Mouse (Mus musculus): ENCODE measurements around the gene Iqsec1. TPM values are rescaled to one million over a fixed set of nuclear protein-coding genes. Genes with fewer than 3 reads are reported as not detected.
"Not testable (repeated sequence)": the region's sequence is repeated elsewhere in the genome, so short reads cannot be mapped to it uniquely, and the experiment has no call there.

The Iqsec1 gene
- polyA plus RNA-seq, 1 experiment = 124 TPM

- no peak for DNase-seq
- H3K4me3 ChIP-seq (ENCODE audit: control insufficient read depth, insufficient read depth, low read length) = no peak overlapping the region
- H3K4me1 ChIP-seq (replicated peaks; ENCODE audit: control insufficient read depth, insufficient read depth, low read length) = no peaks in the 10 kb centered on the region
- H3K36me3 ChIP-seq (ENCODE audit: control insufficient read depth, insufficient read depth, low read length) = no peaks in the 10 kb centered on the region
- WGBS = 92% methylated on average over 2 of the region's 2 CpGs
- no peak for TF ChIP-seq CTCF (IDR thresholded peaks at IDR 0.05; ENCODE audit: borderline replicate concordance, control insufficient read depth, extremely low read depth, insufficient read depth, low read length, poor library complexity)
- TF ChIP-seq POLR2A (IDR thresholded peaks at IDR 0.05; ENCODE audit: control insufficient read depth, extremely low read depth, insufficient read depth, low read length, poor library complexity) = no peak
- H3K27me3 ChIP-seq (ENCODE audit: control insufficient read depth, insufficient read depth, low read length) = no peaks in the 10 kb centered on the region
- H3K27ac ChIP-seq (ENCODE audit: control insufficient read depth, insufficient read depth, low read length) = no peak overlapping the region
Measured at GRCm38 (mm10) chr6:90659913-90660312, 328.6 kb downstream of the Iqsec1 start.

- WGBS = 65% methylated on average over 2 of the region's 2 CpGs
Measured at GRCm38 (mm10) chr6:90656344-90656850, 332.1 kb downstream of the Iqsec1 start.

GRCm38 (mm10) chr6:90653736-90654135 is 334.7 kb downstream of the Iqsec1 start:
- H3K36me3 ChIP-seq (ENCODE audit: control insufficient read depth, insufficient read depth, low read length) = no peaks in the 10 kb centered on the region
- TF ChIP-seq CTCF (IDR thresholded peaks at IDR 0.05; ENCODE audit: borderline replicate concordance, control insufficient read depth, extremely low read depth, insufficient read depth, low read length, poor library complexity) = peak; percentile 74; the same call in 1 of the 2 replicates
- no peak for TF ChIP-seq POLR2A (IDR thresholded peaks at IDR 0.05; ENCODE audit: control insufficient read depth, extremely low read depth, insufficient read depth, low read length, poor library complexity)
- 0 out of 2 replicates have a peak, but pooled peaks cover 2% of the 10 kb centered on the region for H3K4me1 ChIP-seq (replicated peaks; ENCODE audit: control insufficient read depth, insufficient read depth, low read length)
- no peaks in the 10 kb centered on the region for H3K27me3 ChIP-seq (ENCODE audit: control insufficient read depth, insufficient read depth, low read length)
- no peak overlapping the region for H3K4me3 ChIP-seq (ENCODE audit: control insufficient read depth, insufficient read depth, low read length)
- H3K27ac ChIP-seq (ENCODE audit: control insufficient read depth, insufficient read depth, low read length) = no peak overlapping the region
- DNase-seq = peak; percentile 52
- WGBS = 66% methylated on average over 2 of the region's 2 CpGs

More at GRCm38 (mm10) chr6:90656344-90656850, 332.1 kb downstream of the Iqsec1 start:
- DNase-seq = peak; percentile 28
- not testable (repeated sequence) for H3K4me3 ChIP-seq (ENCODE audit: control insufficient read depth, insufficient read depth, low read length); H3K27me3 ChIP-seq (ENCODE audit: control insufficient read depth, insufficient read depth, low read length); H3K36me3 ChIP-seq (ENCODE audit: control insufficient read depth, insufficient read depth, low read length); H3K27ac ChIP-seq (ENCODE audit: control insufficient read depth, insufficient read depth, low read length); H3K4me1 ChIP-seq (replicated peaks; ENCODE audit: control insufficient read depth, insufficient read depth, low read length)

GRCm38 (mm10) chr6:90650634-90651033 is 337.9 kb downstream of the Iqsec1 start:
- Histone ChIP-seq H3K27me3 (ENCODE audit: control insufficient read depth, insufficient read depth, low read length) (no peaks in the 10 kb centered on the region), H3K4me3 (ENCODE audit: control insufficient read depth, insufficient read depth, low read length) (no peak overlapping the region), H3K27ac (ENCODE audit: control insufficient read depth, insufficient read depth, low read length) (no peak overlapping the region), H3K4me1 (replicated peaks; ENCODE audit: control insufficient read depth, insufficient read depth, low read length) (0 out of 2 replicates have a peak, but pooled peaks cover 2% of the 10 kb centered on the region), H3K36me3 (ENCODE audit: control insufficient read depth, insufficient read depth, low read length) (no peaks in the 10 kb centered on the region)
- 27% methylated on average over 1 of the region's 1 CpGs for WGBS
- DNase-seq = no peak
- TF ChIP-seq POLR2A (IDR thresholded peaks at IDR 0.05; ENCODE audit: control insufficient read depth, extremely low read depth, insufficient read depth, low read length, poor library complexity) (no peak), CTCF (IDR thresholded peaks at IDR 0.05; ENCODE audit: borderline replicate concordance, control insufficient read depth, extremely low read depth, insufficient read depth, low read length, poor library complexity) (no peak)

- TF ChIP-seq POLR2A (IDR thresholded peaks at IDR 0.05; ENCODE audit: control insufficient read depth, extremely low read depth, insufficient read depth, low read length, poor library complexity) = no peak
- no peak for TF ChIP-seq CTCF (IDR thresholded peaks at IDR 0.05; ENCODE audit: borderline replicate concordance, control insufficient read depth, extremely low read depth, insufficient read depth, low read length, poor library complexity)
- H3K27me3 ChIP-seq (ENCODE audit: control insufficient read depth, insufficient read depth, low read length) = no peaks in the 10 kb centered on the region
- H3K4me3 ChIP-seq (ENCODE audit: control insufficient read depth, insufficient read depth, low read length) = no peak overlapping the region
- no peak overlapping the region for H3K27ac ChIP-seq (ENCODE audit: control insufficient read depth, insufficient read depth, low read length)
- no peak for DNase-seq
- no peaks in the 10 kb centered on the region for H3K36me3 ChIP-seq (ENCODE audit: control insufficient read depth, insufficient read depth, low read length)
- WGBS = 87% methylated on average over 4 of the region's 4 CpGs
- H3K4me1 ChIP-seq (replicated peaks; ENCODE audit: control insufficient read depth, insufficient read depth, low read length) = 0 out of 2 replicates have a peak, but pooled peaks cover 2% of the 10 kb centered on the region
Measured at GRCm38 (mm10) chr6:90649279-90649678, 339.2 kb downstream of the Iqsec1 start.

GRCm38 (mm10) chr6:90648391-90648790 is 340.1 kb downstream of the Iqsec1 start:
- no peaks in the 10 kb centered on the region for H3K36me3 ChIP-seq (ENCODE audit: control insufficient read depth, insufficient read depth, low read length)

GRCm38 (mm10) chr6:90644965-90645364 is 343.5 kb downstream of the Iqsec1 start:
- DNase-seq = no peak
- Histone ChIP-seq H3K36me3 (ENCODE audit: control insufficient read depth, insufficient read depth, low read length) (no peaks in the 10 kb centered on the region), H3K27ac (ENCODE audit: control insufficient read depth, insufficient read depth, low read length) (no peak overlapping the region), H3K4me1 (replicated peaks; ENCODE audit: control insufficient read depth, insufficient read depth, low read length) (no peaks in the 10 kb centered on the region), H3K4me3 (ENCODE audit: control insufficient read depth, insufficient read depth, low read length) (no peak overlapping the region), H3K27me3 (ENCODE audit: control insufficient read depth, insufficient read depth, low read length) (no peaks in the 10 kb centered on the region)
- 96% methylated on average over 4 of the region's 4 CpGs for WGBS
- no peak for TF ChIP-seq POLR2A (IDR thresholded peaks at IDR 0.05; ENCODE audit: control insufficient read depth, extremely low read depth, insufficient read depth, low read length, poor library complexity)
- TF ChIP-seq CTCF (IDR thresholded peaks at IDR 0.05; ENCODE audit: borderline replicate concordance, control insufficient read depth, extremely low read depth, insufficient read depth, low read length, poor library complexity) = no peak

More at GRCm38 (mm10) chr6:90648391-90648790, 340.1 kb downstream of the Iqsec1 start:
- DNase-seq = no peak
- TF ChIP-seq POLR2A (IDR thresholded peaks at IDR 0.05; ENCODE audit: control insufficient read depth, extremely low read depth, insufficient read depth, low read length, poor library complexity) = no peak
- TF ChIP-seq CTCF (IDR thresholded peaks at IDR 0.05; ENCODE audit: borderline replicate concordance, control insufficient read depth, extremely low read depth, insufficient read depth, low read length, poor library complexity) = no peak
- 0 out of 2 replicates have a peak, but pooled peaks cover 2% of the 10 kb centered on the region for H3K4me1 ChIP-seq (replicated peaks; ENCODE audit: control insufficient read depth, insufficient read depth, low read length)
- 100% methylated on average over 6 of the region's 6 CpGs for WGBS
- H3K27ac ChIP-seq (ENCODE audit: control insufficient read depth, insufficient read depth, low read length) = no peak overlapping the region
- H3K4me3 ChIP-seq (ENCODE audit: control insufficient read depth, insufficient read depth, low read length) = no peak overlapping the region
- no peaks in the 10 kb centered on the region for H3K27me3 ChIP-seq (ENCODE audit: control insufficient read depth, insufficient read depth, low read length)
